Mouse (Mus musculus): Measurements from ENCODE around the gene Rnf13. TPM values are rescaled to one million over a fixed set of nuclear protein-coding genes. Genes with fewer than 3 reads are reported as not detected.

Rnf13 gene
- total and polyA plus RNA-seq, 3 experiments, result 18.8 to 26.1 TPM; not detected in 1

- H3K79me2 ChIP-seq (ENCODE audit: control insufficient read depth, insufficient read depth, low read length, poor library complexity), result no peaks in the 10 kb centered on the region
- no peaks in the 10 kb centered on the region; a peak in 1 of 4 replicates for H3K36me3 ChIP-seq (ENCODE audit: control insufficient read depth in 1 of 2, insufficient read depth in 2 of 2, low read length in 2 of 2)
- peaks cover 0 to 4% of the 10 kb centered on the region in 2 experiments; a peak in 1 of 4 replicates for H3K4me1 ChIP-seq (ENCODE audit: control insufficient read depth in 1 of 2, insufficient read depth in 2 of 2, low read length in 2 of 2)
- no peaks in the 10 kb centered on the region for H3K27me3 ChIP-seq (ENCODE audit: control insufficient read depth in 1 of 2, insufficient read depth in 2 of 2, low read length in 2 of 2)
- no peaks in the 10 kb centered on the region for H3K9me3 ChIP-seq (replicated peaks; ENCODE audit: insufficient read depth, low read length)
- H3K9ac ChIP-seq (ENCODE audit: control insufficient read depth, low read depth, low read length, poor library complexity, severe bottlenecking), result no peak overlapping the region
- no peak for DNase-seq (ENCODE audit: low read depth, low spot score)
- no peak overlapping the region for H3K27ac ChIP-seq (ENCODE audit: control insufficient read depth, low read depth, low read length)
- no peak for TF ChIP-seq GABPA (IDR thresholded peaks at IDR 0.05; ENCODE audit: low read depth, low read length)
- TF ChIP-seq MAZ (IDR thresholded peaks at IDR 0.05; ENCODE audit: low read depth, low read length), result no peak
- TF ChIP-seq MYC (IDR thresholded peaks at IDR 0.05; ENCODE audit: low read depth, low read length), result no peak
- TF ChIP-seq RAD21 (IDR thresholded peaks at IDR 0.05; ENCODE audit: low read depth, low read length), result no peak
- no peak for TF ChIP-seq SIN3A (IDR thresholded peaks at IDR 0.05; ENCODE audit: low read length)
- TF ChIP-seq MAFK (IDR thresholded peaks at IDR 0.05; ENCODE audit: borderline replicate concordance, low read depth, low read length), result no peak
- TF ChIP-seq E2F4 (IDR thresholded peaks at IDR 0.05; ENCODE audit: borderline replicate concordance, low read depth, low read length), result no peak
- TF ChIP-seq CHD1 (IDR thresholded peaks at IDR 0.05; ENCODE audit: low read depth, low read length), result no peak
- TF ChIP-seq KAT2A (conservative IDR thresholded peaks at IDR 0.05; ENCODE audit: low read depth, low read length), result no peak
- no peak for TF ChIP-seq MXI1 (IDR thresholded peaks at IDR 0.05; ENCODE audit: low read depth, low read length)
- no peak for TF ChIP-seq ZMIZ1 (IDR thresholded peaks at IDR 0.05; ENCODE audit: low read depth, low read length)
- no peak for TF ChIP-seq ZNF384 (IDR thresholded peaks at IDR 0.05; ENCODE audit: low read depth, low read length)
- no peak overlapping the region for H3K4me3 ChIP-seq (ENCODE audit: control insufficient read depth in 1 of 2, insufficient read depth in 1 of 2, low read depth in 2 of 2, low read length in 2 of 2)
These were observed 44.1 kb upstream of the Rnf13 start for GRCm38 (mm10) chr3:57691772-57692171.

GRCm38 (mm10) chr3:57692719-57693118 lies 43.1 kb upstream of the Rnf13 start, which contains the start of gene Ankub1:
Ankub1 (minus strand) TSS chr3:57692799.
- H3K79me2 ChIP-seq (ENCODE audit: control insufficient read depth, insufficient read depth, low read length, poor library complexity), result no peaks in the 10 kb centered on the region
- H3K36me3 ChIP-seq (ENCODE audit: control insufficient read depth in 1 of 2, insufficient read depth in 2 of 2, low read length in 2 of 2), result no peaks in the 10 kb centered on the region; a peak in 1 of 4 replicates
- H3K9me3 ChIP-seq (replicated peaks; ENCODE audit: insufficient read depth, low read length), result no peaks in the 10 kb centered on the region
- no peak for DNase-seq (ENCODE audit: low read depth, low spot score)
- H3K4me3 ChIP-seq (ENCODE audit: control insufficient read depth in 1 of 2, insufficient read depth in 1 of 2, low read depth in 2 of 2, low read length in 2 of 2), result no peak within 1 kb of the TSS
- no peaks in the 10 kb centered on the region for H3K27me3 ChIP-seq (ENCODE audit: control insufficient read depth in 1 of 2, insufficient read depth in 2 of 2, low read length in 2 of 2)
- H3K9ac ChIP-seq (ENCODE audit: control insufficient read depth, low read depth, low read length, poor library complexity, severe bottlenecking), result no peak within 1 kb of the TSS
- TF ChIP-seq SIN3A (IDR thresholded peaks at IDR 0.05; ENCODE audit: low read length), result no peak
- TF ChIP-seq CTCF (IDR thresholded peaks at IDR 0.05 in 2 of 3, conservative IDR thresholded peaks at IDR 0.05 in 1 of 3; ENCODE audit: control insufficient read depth in 1 of 3, insufficient read depth in 1 of 3, low read depth in 2 of 3, low read length in 3 of 3, poor library complexity in 1 of 3, severe bottlenecking in 1 of 3), result no peak
- no peak for TF ChIP-seq ZC3H11A (IDR thresholded peaks at IDR 0.05; ENCODE audit: low read depth, low read length)
- TF ChIP-seq SMC3 (IDR thresholded peaks at IDR 0.05; ENCODE audit: low read depth, low read length), result no peak
- TF ChIP-seq CHD2 (IDR thresholded peaks at IDR 0.05; ENCODE audit: low read length), result no peak
- no peak for TF ChIP-seq TCF12 (IDR thresholded peaks at IDR 0.05; ENCODE audit: low read depth, low read length)
- TF ChIP-seq MXI1 (IDR thresholded peaks at IDR 0.05; ENCODE audit: low read depth, low read length), result no peak
- TF ChIP-seq RCOR1 (IDR thresholded peaks at IDR 0.05; ENCODE audit: low read depth, low read length), result no peak
- TF ChIP-seq ELF1 (IDR thresholded peaks at IDR 0.05; ENCODE audit: low read depth, low read length), result no peak
- no peak within 1 kb of the TSS for H3K27ac ChIP-seq (ENCODE audit: control insufficient read depth, low read depth, low read length)
- peaks cover 0 to 4% of the 10 kb centered on the region in 2 experiments; a peak in 1 of 4 replicates for H3K4me1 ChIP-seq (ENCODE audit: control insufficient read depth in 1 of 2, insufficient read depth in 2 of 2, low read length in 2 of 2)

Measured in MEL (cell line).